22 mouse cellular contexts compared by ENCODE assay signal in the genomic region with DNA sequence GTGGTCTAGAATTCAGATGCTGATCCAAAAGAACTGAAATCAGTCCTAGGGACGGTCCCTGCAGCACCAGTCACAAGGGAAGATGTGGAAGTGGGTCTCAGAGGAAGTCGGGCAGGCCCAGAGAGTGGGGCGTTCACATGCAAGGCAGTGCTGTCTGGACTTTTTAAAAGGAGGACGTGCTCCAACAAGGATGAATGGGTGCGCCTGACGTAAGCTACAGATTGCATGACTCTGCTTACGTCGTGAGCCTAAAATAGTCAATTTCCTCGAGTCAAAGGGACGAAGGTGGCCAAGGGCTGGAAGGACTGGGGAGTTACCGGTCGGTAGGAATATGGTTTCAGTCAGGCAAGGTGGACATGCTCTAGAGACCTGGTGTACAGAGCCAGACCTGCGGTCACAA.
DNase-seq lines count a peak whose midpoint lies in the region; ATAC-seq and TF ChIP-seq lines count a peak whose summit lies in the region.
"Had no signal": no experiment of that assay in that cellular context is flagged by ENCODE, and none has a peak within 500 bp of the region (broad histone marks: within the 10 kb centered on the region; RNA-seq: fewer than 3 reads in every experiment).

No protein-coding gene starts in this region.

- H3K4me1 ChIP-seq in liver, embryonic 16.5 days (ENCODE audit: control insufficient read depth, low read depth, low read length) = peaks cover 2% of the 10 kb centered on the region
- H3K4me1 ChIP-seq in liver, embryonic 12.5 days = 0 out of 2 replicates have a peak, but pooled peaks cover 3% of the 10 kb centered on the region
- H3K4me1 ChIP-seq in CH12.LX (ENCODE audit: control insufficient read depth in 1 of 2, insufficient read depth in 2 of 2) = peaks cover 5 to 25% of the 10 kb centered on the region in 2 experiments

- no peak for TF ChIP-seq POLR2A in CH12.LX (IDR thresholded peaks at IDR 0.05; ENCODE audit: low read depth, low read length)

- ATAC-seq in liver, embryonic 16.5 days (ENCODE audit: low read depth) = 0 out of 2 replicates have a peak, but pooled peaks have one; percentile 5
- ATAC-seq in liver, embryonic 12.5 days = no peak
- ATAC-seq: activated CD4-positive, CD25-positive, alpha-beta regulatory T cell, adult 4 months; forebrain, embryonic 14.5 days; forebrain, postnatal 0 days; Patski had no signal

- TF ChIP-seq EP300 in CH12.LX (IDR thresholded peaks at IDR 0.05; ENCODE audit: low read length) = no peak

- no peak overlapping the region for H3K4me3 ChIP-seq in liver, embryonic 16.5 days (ENCODE audit: low read depth, low read length)
- H3K4me3 ChIP-seq in liver, embryonic 12.5 days = no peak overlapping the region
- no peak overlapping the region for H3K4me3 ChIP-seq in CH12.LX (replicated peaks in 1 of 3; ENCODE audit: low read depth in 2 of 3, low read length in 2 of 3, poor library complexity in 1 of 3)
- H3K4me3 ChIP-seq: embryonic facial prominence, embryonic 10.5 days; embryonic facial prominence, embryonic 12.5 days; forebrain, embryonic 12.5 days had no signal

- 70% methylated on average over 13 of the region's 13 CpGs for WGBS in liver, embryonic 16.5 days (ENCODE audit: insufficient replicate concordance)
- 77% methylated on average over 13 of the region's 13 CpGs for WGBS in liver, embryonic 12.5 days (ENCODE audit: insufficient replicate concordance)

- intact Hi-C loops in heart, postnatal 10 days (cut with DNase I) = no loop called here
- intact Hi-C loops in left cerebral cortex, postnatal 10 days (cut with DNase I) = no loop called here

- no peak overlapping the region for H3K27ac ChIP-seq in liver, embryonic 16.5 days (ENCODE audit: low read length)
- H3K27ac ChIP-seq in liver, embryonic 12.5 days = no peak overlapping the region
- no peak overlapping the region for H3K27ac ChIP-seq in CH12.LX (ENCODE audit: insufficient read depth, low read depth)
- H3K27ac ChIP-seq: embryonic facial prominence, embryonic 10.5 days; embryonic facial prominence, embryonic 12.5 days; forebrain, embryonic 12.5 days had no signal

- H3K79me2 ChIP-seq in CH12.LX (replicated peaks; ENCODE audit: control insufficient read depth, extremely low read depth, insufficient read depth, poor library complexity, severe bottlenecking) = no peaks in the 10 kb centered on the region

- H3K9ac ChIP-seq in liver, embryonic 16.5 days (ENCODE audit: low read depth, low read length) = no peak overlapping the region
- H3K9ac ChIP-seq in liver, embryonic 12.5 days = no peak overlapping the region
- no peak overlapping the region for H3K9ac ChIP-seq in CH12.LX (ENCODE audit: insufficient read depth, low read depth)
- H3K9ac ChIP-seq: embryonic facial prominence, embryonic 12.5 days; forebrain, embryonic 12.5 days; forebrain, postnatal 0 days had no signal

- no peak for TF ChIP-seq CTCF in CH12.LX (conservative IDR thresholded peaks at IDR 0.05 in 1 of 2, IDR thresholded peaks at IDR 0.05 in 1 of 2; ENCODE audit: low read depth in 2 of 2, low read length in 2 of 2)

- in situ Hi-C loops in CH12.LX (cut with MboI; ENCODE audit: low pct_ligation_motif_present, low pct_unique_long_range_greater_than_20kb, low sequenced_read_pairs) = no loop called here

- dilution Hi-C loops in CH12.LX (cut with MboI; ENCODE audit: extremely low pct_ligation_motif_present, extremely low pct_unique_long_range_greater_than_20kb, low sequenced_read_pairs) = no loop called here

- H3K27me3 ChIP-seq in liver, embryonic 16.5 days (ENCODE audit: control insufficient read depth, insufficient read depth, low read depth, low read length) = no peaks in the 10 kb centered on the region
- no peaks in the 10 kb centered on the region for H3K27me3 ChIP-seq in liver, embryonic 12.5 days (replicated peaks)
- no peaks in the 10 kb centered on the region for H3K27me3 ChIP-seq in CH12.LX (replicated peaks)
- H3K27me3 ChIP-seq: embryonic facial prominence, embryonic 12.5 days; forebrain, embryonic 12.5 days; Patski had no signal

- no peaks in the 10 kb centered on the region for H3K9me3 ChIP-seq in liver, embryonic 16.5 days (replicated peaks; ENCODE audit: control insufficient read depth, low read length)
- H3K9me3 ChIP-seq in liver, embryonic 12.5 days (replicated peaks) = no peaks in the 10 kb centered on the region
- H3K9me3 ChIP-seq in CH12.LX (replicated peaks; ENCODE audit: low read length) = no peaks in the 10 kb centered on the region
- H3K9me3 ChIP-seq: embryonic facial prominence, embryonic 10.5 days; embryonic facial prominence, embryonic 12.5 days; forebrain, embryonic 12.5 days had no signal

- TF ChIP-seq RAD21 in CH12.LX (IDR thresholded peaks at IDR 0.05; ENCODE audit: low read depth, low read length) = no peak

- no peaks in the 10 kb centered on the region for H3K36me3 ChIP-seq in liver, embryonic 16.5 days (ENCODE audit: control insufficient read depth, insufficient read depth)
- no peaks in the 10 kb centered on the region for H3K36me3 ChIP-seq in liver, embryonic 12.5 days
- no peaks in the 10 kb centered on the region for H3K36me3 ChIP-seq in CH12.LX (replicated peaks in 1 of 2; ENCODE audit: control insufficient read depth in 1 of 2, insufficient read depth in 1 of 2, low read length in 1 of 2)
- H3K36me3 ChIP-seq: G1E had no signal

- no peak overlapping the region for H3K4me2 ChIP-seq in liver, embryonic 16.5 days (ENCODE audit: low read depth, low read length)
- no peak overlapping the region for H3K4me2 ChIP-seq in liver, embryonic 12.5 days
- H3K4me2 ChIP-seq in CH12.LX (ENCODE audit: insufficient read depth, low read depth, poor library complexity, severe bottlenecking) = no peak overlapping the region
- H3K4me2 ChIP-seq: embryonic facial prominence, embryonic 12.5 days; forebrain, embryonic 12.5 days had no signal

- DNase-seq in heart, adult 11 months = peak; percentile 67
- DNase-seq in heart, postnatal 10 days = no peak
- DNase-seq in CH12.LX (ENCODE audit: extremely low read depth) = no peak
- DNase-seq in left cerebral cortex, postnatal 10 days (ENCODE audit: extremely low spot score in 1 of 2, low spot score in 2 of 2) = no peak
- DNase-seq: adrenal gland, adult 8-10 months; adrenal gland, postnatal 14 days; adrenal gland, postnatal 36 days; cerebellum, adult 11-12 months; cerebellum, adult 2 months; cerebellum, adult 9-10 months; cerebellum, postnatal 10 days; cerebellum, postnatal 25 days; forebrain, postnatal 0 days had no signal

TF ChIP-seq in CH12.LX, 34 proteins besides CTCF, POLR2A, EP300 and RAD21:
- TF ChIP-seq MEF2A (IDR thresholded peaks at IDR 0.05; ENCODE audit: borderline replicate concordance, low read depth, low read length) = 0 out of 2 replicates have a peak, but pooled peaks have one; percentile 27
- TF ChIP-seq HCFC1 (IDR thresholded peaks at IDR 0.05; ENCODE audit: low read depth, low read length) = no peak
- TF ChIP-seq MAFK (IDR thresholded peaks at IDR 0.05; ENCODE audit: insufficient replicate concordance, low read length) = no peak
